Mouse (Mus musculus) frontal cortex, postnatal 36 days (tissue): ENCODE data around the gene Pgr15l.
A peak's percentile ranks its signal among the peaks of the same experiment; 100 is the strongest.

Experiments
- DNase-seq, 2 experiments: peaks; one replicate each; pipeline ENCODE4 v3.0.0; 2022; ENCODE audit warnings: low spot score in 2 of 2

Gene Pgr15l

GRCm38 (mm10) chrX:97072369-97072768, at the start of gene Pgr15l:
Gene Pgr15l (plus strand): TSS chrX:97072596.
- no peak for DNase-seq

DNA sequence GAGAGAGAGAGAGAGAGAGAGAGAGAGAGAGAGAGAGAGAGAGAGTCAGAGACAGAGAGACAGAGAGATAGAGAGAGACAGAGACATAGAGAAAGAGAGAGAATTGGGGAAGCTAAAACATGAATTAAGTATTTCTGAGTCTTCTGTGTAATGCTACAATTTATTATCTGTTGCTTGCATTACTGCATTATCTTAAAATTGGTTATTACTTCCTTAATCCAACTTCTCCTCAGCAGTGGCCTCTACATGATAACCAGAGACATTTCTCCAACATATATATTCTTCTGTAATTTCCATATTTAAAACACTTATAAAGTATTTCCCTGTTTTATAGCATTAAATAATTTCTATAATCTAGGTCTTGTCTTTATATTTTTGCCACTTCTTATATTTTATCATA, 44.9 kb upstream of the Pgr15l start:
- DNase-seq, result no peak

GRCm38 (mm10) chrX:97069816-97070215, 2.6 kb upstream of the Pgr15l start:
- peak; percentile 5 to 9 for DNase-seq
